Mouse (Mus musculus) lung, adult 2 months (tissue): ENCODE measurements around the gene Tmem121.

Source experiments
- CTCF ChIP-seq: fragments of 200-500 bp; IDR thresholded peaks from 2 replicates; pipeline ENCODE4 v1.5.1; 2011; ENCODE audit warnings: mild to moderate bottlenecking, low read length, control low read depth; ENCODE audit not compliant: insufficient read depth
- POLR2A ChIP-seq: fragments of 200-500 bp; IDR thresholded peaks from 2 replicates; pipeline ENCODE4 v1.6.1; 2011; ENCODE audit warnings: low read depth, mild to moderate bottlenecking, control low read depth, low read length, borderline replicate concordance; ENCODE audit errors: extremely low read depth

- peak; percentile 66 for TF ChIP-seq POLR2A
- no peak for TF ChIP-seq CTCF
Measured at GRCm38 (mm10) chr12:113142021-113142975, 43.4 kb upstream of the Tmem121 start.
